Mouse (Mus musculus): Measurements from ENCODE around the gene Ep400.

The Ep400 gene

DNA sequence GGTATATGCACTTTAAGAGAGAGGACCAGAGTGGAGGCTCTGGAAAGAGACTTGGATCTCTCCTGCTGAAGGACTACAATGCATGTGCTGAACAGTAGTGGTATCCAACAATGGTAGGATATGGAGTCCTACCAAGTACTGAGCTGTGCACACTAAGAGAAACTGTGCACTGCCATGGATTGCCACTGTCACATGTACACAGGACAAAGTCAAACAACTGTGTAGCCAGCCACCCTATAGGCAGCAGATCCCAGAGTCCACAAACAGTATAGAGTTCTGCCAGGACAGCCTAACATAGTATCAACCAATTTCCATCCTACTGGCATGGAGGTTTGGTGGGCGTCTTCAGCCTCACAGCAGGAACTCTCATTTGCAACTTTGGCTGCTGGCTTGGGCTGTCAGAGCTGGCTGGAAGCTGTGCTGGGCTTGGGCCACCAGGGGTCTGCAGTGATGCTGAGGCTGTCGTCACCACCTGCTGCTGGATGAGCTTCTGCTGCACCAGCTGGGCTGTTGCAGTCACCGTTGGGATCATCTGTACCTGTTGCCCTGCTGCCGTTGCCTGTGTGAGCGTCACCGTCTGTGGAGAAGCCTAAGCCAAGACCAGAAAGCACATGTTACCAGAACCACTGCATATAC is 104.9 kb downstream of the Ep400 start:
- DNase-seq (ENCODE audit: low read depth in 1 of 2, low spot score in 2 of 2): no peak

DNA sequence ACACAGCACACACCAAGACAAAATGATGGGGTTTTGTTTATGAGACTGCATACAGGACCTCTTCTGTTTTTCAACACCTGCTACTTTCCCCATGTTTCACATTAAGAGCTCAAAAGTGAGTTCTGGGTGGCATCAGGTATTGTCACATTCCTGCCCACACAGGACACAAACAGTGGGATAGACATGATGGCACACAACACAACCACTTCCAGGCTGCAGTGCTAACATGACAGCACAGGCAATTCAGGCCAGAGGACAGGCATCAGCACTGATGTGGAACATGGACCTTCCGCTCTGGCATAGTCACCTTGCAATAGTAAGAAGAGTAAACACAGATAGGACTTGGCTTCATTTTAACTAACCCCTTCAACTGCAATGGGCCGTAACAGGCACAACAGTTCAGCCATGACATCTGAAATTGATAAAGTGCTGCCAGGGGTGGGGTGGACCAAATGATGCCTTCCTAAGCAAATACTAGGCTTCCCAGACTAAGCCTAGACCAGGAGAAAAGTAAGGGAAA is 105.7 kb downstream of the Ep400 start:
- no peak for DNase-seq (ENCODE audit: low read depth in 1 of 2, low spot score in 2 of 2)

DNA sequence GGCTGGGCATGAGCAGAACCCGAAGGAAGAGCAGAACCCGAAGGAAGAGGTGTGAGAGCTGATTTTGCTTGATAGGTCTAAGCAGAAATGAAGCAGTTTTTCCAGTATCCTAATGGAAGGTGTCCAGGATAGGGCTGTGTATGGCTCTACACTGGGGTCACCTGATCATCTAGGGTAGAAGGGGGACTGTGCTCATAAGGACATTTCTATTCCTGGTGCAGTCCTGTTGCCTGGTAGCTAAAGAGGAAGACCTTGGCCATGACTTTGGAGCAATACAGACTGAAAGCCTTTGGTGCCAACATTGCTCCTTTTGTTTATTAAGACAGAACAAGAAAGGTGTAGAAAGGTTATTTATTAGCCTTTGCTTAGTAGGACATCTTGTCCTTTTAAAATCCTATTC is 106.5 kb downstream of the Ep400 start:
- DNase-seq (ENCODE audit: low read depth in 1 of 2, low spot score in 2 of 2): no peak

DNA sequence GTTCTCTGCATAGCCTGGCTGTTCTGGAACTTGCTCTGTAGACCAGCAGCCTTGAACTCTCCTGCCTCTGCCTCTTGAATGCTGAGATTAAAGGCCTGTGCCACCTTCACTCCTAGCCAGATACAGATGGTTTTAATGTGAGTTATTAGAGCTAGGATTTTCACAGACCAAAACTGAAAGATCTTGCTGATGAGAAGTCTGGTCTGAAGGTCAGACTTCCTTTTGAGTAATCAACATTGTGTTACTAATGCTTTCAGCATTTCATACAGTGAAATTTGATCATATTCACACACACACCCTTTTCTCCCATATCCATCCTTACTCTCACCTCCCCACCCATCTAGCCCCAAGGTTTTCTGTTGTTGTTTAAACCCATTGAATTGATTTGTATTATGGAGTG is 110.8 kb downstream of the Ep400 start:
- no peak for DNase-seq (ENCODE audit: low read depth in 1 of 2, low spot score in 2 of 2)

DNA sequence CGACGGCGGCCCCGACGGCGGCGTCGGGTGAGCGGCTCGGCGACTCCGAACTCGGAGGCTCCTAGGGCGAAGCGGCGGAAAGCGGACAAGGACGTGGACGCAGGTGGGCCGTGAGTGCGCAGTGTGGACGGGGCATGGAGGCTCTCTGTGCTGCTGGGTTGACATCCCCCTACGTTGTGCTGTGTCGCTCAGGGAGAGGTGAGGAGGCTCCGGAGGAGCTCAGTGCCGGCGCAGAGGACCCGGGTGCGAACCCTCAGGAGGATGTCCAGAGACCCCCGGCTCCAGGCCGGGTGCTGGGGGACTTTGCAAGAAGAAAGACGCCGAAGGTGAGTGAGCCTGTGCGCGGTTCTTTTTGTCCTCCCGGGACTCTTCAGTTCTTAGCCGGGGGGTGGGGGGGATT is 116.8 kb downstream of the Ep400 start:
- DNase-seq (ENCODE audit: low read depth in 1 of 2, low spot score in 2 of 2): no peak

DNA sequence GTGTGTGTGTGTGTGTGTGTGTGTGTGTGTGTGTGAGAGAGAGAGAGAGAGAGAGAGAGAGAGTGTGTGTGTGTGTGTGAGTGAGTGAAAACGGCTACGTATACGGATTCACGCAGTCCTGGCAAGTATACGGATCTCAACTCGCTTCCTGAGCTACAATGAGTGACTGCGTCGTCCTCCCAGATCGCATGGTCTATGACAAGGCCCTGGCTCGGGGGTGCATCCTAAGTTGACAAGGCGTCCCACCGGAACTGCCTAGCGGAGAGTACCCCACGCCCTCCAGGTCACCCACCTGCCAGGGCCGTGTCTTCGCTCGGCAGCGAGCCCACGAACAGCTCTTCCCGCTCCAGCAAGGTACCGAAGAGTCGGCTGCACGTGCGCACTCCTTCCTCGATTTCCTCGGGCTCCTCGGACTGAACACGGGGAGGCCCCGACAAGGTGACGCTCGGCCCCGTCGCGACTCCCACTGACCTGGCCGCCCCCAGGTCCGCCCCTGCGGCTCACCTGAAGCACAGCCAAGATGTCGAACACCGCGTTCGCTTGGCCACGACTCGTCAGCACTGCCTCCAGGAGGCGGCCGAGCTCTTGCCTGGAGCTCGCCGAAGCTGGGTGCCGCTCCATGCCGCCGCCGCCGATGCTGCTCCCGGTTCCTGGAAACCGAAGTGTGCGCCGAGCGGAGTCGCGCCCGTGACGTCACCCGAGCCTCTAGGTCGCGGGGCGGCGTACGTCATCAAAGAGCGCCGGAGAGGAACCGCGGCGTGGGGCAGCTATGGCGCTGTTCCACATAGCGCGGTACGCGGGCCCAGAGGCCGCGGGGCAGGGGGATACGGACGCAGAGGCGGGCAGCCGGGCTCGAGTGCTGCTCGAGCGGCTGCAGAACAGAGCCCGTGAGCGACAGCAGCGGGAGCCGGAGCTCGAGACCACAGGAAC is 117.5 kb downstream of the Ep400 start, which contains the start of the genes Noc4l and Ddx51:
TSS of gene Noc4l (minus strand) at position 699 of the 930 bp plus-strand sequence.
TSS of gene Ddx51 (plus strand) at position 733 of the 930 bp plus-strand sequence.
- DNase-seq (ENCODE audit: low read depth in 1 of 2, low spot score in 2 of 2): peak; percentile 82 to 92

DNA sequence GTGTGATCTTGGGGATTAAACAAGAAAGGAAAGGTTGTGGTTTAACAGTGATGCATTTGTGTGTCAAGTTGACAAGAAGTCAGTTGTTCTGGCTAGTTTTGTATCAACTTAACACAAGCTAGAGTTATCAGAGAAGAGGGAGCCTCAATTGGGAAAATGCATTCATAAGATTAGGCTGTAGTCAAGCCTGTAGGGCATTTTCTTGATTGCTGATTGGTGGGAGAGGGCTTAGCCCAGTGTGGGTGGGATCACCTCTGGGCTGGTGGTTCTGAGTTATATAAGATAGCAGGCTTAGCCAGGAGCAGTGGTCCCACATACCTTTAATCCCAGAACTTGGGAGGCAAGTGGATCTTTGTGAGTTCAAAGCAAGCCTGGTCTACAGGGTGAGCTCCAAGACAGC is 124.1 kb downstream of the Ep400 start:
- DNase-seq (ENCODE audit: low read depth in 1 of 2, low spot score in 2 of 2): no peak

DNA sequence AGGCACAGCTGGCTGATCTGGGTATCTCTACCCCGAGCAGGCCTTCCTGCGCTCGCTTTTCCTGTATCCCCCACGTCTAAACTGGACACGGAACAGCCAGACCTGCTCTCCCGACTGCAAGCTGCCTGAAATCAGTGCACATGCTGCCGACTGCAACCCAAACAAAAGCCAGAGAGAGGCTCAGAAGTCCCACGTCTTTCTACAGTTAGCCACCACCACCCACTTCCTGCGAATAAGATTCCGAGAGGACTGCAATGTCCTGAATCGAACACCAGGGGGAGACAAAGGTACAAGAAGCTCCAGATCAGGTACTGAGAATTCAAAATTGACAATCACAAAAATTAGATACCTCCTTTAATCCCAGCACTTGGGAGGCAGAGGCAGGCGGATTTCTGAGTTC is 131.1 kb downstream of the Ep400 start:
- DNase-seq (ENCODE audit: low read depth in 1 of 2, low spot score in 2 of 2): peak; percentile 44 to 54

DNA sequence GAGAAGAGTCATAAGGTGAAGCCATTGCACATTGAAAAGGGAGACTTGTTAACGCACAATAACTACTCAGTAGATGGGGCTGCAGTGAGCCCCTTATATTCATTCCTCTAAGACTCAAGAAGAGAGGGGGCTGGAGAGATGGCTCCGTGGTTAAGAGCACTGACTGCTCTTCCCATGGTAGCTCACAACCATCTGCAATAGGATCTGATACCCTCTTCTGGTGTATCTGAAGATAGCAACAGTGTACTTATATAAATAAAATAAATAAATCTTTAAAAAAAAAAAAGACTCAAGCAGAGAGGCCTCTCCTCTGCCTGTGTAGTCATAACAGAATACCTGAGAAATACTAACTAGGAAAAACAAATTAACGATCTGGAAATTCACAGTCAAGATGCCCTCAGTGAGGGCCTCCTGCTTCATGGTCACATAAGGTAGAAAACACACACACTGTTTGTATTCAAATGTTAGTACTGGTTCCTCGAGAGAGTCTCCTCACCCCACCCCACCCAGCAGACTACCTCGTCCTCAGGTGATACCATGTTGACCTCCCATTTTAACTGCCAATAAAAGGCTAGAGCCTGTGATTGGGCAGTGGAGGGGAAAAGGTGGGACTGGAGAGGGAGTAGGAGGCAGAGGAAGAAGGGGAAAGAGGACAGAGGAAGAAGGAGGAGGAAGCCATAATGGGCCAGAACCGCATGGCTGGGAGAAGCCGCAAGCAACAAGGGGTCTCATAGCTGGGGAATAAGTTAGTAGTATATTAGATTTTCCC is 132.0 kb downstream of the Ep400 start:
- DNase-seq (ENCODE audit: low read depth in 1 of 2, low spot score in 2 of 2): no peak

DNA sequence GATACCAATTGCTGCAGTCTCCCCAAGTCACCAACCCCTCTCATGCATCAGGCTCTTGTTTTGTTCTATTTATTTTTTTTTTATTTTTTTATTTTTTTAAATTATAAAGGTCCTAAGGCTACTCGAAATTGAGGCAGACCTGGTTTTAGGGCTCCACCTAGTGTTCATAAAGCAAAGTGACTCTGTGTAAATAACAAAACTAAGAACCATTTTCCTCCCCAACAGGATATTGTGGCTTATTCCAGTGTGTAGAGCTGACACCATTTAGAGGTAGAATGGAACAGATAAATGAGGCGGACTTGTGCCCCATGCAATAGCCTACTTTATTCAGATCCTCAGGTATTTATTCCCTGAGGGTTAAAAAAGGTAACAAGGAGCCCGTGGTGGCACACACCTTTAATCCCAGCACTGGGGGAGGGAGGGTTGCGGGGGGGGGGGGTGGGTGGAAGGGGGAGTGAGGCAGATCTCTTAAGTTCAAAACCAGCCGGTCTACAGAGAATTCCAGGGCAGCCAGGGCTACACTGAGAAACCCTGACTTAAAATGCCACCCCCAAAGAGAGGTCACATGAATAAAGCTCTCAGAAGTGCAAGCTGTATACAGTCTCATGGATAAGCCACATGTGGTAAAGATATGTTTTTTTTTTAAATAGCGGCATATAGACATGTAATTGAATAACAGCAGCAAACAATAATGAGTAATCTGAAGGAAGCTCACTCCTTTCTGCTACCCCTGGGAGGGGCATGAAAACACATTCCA is 134.4 kb downstream of the Ep400 start:
- DNase-seq (ENCODE audit: low read depth in 1 of 2, low spot score in 2 of 2): no peak

DNA sequence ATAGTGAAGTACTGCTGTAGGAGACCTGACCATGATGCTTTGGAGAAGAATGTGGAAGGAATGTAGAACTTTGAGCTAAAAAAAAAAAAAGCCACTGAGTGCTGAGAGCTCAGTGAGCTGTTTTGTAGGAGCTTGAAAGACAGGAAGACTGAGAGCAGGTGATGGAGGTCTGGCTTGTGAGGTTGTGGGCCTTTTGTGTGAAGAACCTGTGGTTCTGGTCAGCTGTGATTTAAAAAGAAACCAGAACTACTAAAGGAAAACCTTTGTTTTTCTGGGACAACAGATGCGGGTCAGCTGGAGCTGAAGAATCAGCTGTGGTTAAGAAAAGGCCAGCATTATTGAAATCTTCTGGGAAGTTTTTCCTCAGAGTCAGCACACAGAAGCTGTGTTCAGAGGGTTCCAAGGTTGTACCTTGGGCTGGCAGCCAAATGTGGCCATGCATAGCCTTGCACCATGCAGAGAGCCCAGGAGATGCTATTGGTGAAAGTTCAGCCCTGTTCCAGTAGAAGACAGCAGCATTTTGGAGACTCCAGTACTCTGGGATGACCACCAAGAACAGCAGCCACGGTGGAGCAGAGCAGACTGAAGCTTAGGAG is 140.9 kb downstream of the Ep400 start:
- DNase-seq (ENCODE audit: low read depth in 1 of 2, low spot score in 2 of 2): no peak

DNA sequence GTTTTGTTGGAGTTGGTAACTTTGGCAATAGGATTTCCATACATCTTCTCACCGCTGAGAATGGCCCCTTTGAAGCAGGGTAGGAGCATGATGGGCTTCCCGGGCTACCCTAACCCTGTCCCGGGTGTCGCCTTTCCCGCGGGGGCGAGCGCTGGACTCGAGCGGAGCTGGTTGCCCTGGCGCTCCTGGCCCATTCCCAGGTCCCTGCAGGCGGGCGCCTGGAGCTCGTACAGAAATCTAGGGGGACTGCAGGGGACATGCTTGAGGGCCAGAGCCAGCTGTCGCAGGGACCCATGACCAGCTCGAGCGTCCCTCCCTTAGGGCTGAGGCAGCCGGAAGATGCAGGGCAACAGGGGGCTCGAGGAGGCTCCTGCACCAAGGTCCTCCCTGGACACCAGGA is 142.4 kb downstream of the Ep400 start:
- DNase-seq (ENCODE audit: low read depth in 1 of 2, low spot score in 2 of 2): no peak

DNA sequence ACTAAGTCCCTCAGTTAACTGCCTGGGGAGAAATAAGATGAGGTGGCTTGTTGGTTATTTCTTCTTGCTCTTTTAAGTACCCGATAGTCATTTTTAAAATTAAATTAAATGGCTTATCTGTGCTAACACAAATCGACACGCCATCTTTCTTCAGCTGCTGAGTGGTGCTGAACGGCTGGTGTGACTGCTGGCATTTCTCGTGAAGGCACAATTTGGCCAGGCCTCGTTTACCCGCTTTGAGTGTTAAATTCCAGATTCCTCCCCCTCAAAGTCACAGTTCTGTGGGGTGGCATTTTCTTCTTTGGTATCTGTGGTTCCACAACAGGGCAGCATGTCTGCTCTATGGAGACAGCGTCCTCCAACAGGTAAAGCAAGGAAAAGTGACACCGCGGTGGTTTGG is 143.2 kb downstream of the Ep400 start:
- DNase-seq (ENCODE audit: low read depth in 1 of 2, low spot score in 2 of 2): no peak

DNA sequence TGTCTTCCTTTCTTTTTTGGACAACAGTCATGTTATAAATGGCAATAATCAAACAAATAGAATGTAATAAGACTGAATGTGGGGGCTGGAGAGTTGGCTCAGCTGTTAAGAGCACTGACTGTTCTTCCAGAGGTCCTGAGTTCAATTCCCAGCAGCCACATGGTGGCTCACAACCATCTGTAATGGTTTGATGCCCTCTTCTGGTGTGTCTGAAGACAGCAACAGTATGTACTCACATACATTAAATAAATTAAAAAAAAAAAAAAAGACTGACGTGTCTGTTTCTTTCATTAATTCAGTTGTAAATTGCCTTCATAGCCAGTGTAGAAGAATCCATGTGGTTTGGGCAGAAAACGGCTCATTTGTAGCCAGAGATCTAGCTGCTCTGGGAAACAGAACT is 146.2 kb downstream of the Ep400 start:
- DNase-seq (ENCODE audit: low read depth in 1 of 2, low spot score in 2 of 2): no peak

DNA sequence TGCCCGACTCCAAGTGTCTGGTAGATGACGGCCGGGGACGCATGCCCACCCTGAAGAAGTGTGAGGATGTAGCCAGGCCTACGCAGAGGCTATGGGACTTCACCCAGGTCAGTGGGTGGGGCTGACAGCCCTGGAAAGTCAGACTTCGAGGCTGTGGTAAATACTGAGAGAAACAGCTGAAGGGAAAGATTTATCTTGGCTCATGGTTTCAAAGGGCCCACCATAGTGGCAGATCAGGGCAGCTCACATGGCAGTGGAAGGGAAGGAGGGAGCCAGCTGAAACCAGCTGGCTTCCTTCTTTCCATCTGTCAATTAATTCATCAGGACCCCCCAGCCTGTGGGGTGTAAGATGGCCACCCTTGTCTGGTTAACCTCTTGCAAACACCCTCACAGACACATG is 151.3 kb downstream of the Ep400 start:
- DNase-seq (ENCODE audit: low read depth in 1 of 2, low spot score in 2 of 2): no peak
